Mouse (Mus musculus): ENCODE measurements around the gene Gtf2a1l.

- TF ChIP-seq REST (IDR thresholded peaks at IDR 0.05; ENCODE audit: insufficient read depth, insufficient read length) = no peak
- TF ChIP-seq POLR2A (IDR thresholded peaks at IDR 0.05; ENCODE audit: insufficient read length, low read depth) = no peak
- TF ChIP-seq MAX (IDR thresholded peaks at IDR 0.05; ENCODE audit: low read depth) = no peak
- no peak for TF ChIP-seq TCF12 (IDR thresholded peaks at IDR 0.05; ENCODE audit: insufficient read depth, poor library complexity, severe bottlenecking)
- no peak for TF ChIP-seq USF1 (IDR thresholded peaks at IDR 0.05; ENCODE audit: low read depth)
- no peak for TF ChIP-seq POLR2AphosphoS2 (IDR thresholded peaks at IDR 0.05; ENCODE audit: insufficient read length, low read depth)
- no peak for TF ChIP-seq E2F4 (IDR thresholded peaks at IDR 0.05; ENCODE audit: insufficient read depth)
- no peak for TF ChIP-seq CEBPB (IDR thresholded peaks at IDR 0.05; ENCODE audit: insufficient read depth, poor library complexity, severe bottlenecking)
- no peak for TF ChIP-seq MYOG (IDR thresholded peaks at IDR 0.05; ENCODE audit: control insufficient read depth in 1 of 3, insufficient read depth in 1 of 3, insufficient read length in 2 of 3, low read depth in 2 of 3)
- TF ChIP-seq TCF3 (IDR thresholded peaks at IDR 0.05; ENCODE audit: insufficient read length, low read depth) = no peak
Measured at GRCm38 (mm10) chr17:88626347-88626811, 42.1 kb upstream of the Gtf2a1l start.
